Mouse (Mus musculus): ENCODE measurements at regions not wholly inside any gene's neighbourhood (a gene's known extent, or its start where the extent isn't known, plus 50 kb on each side); places are given as distances from the start of the nearest gene placed in this dataset.

- DNase-seq (ENCODE audit: low read depth, low spot score), result no peak
These were observed 65.7 kb upstream of the Thpo start for GRCm38 (mm10) chr16:20800038-20800437.

GRCm38 (mm10) chr16:20798115-20798514, 63.8 kb upstream of the Thpo start:
- DNase-seq (ENCODE audit: low read depth, low spot score), result no peak

- no peak for DNase-seq (ENCODE audit: low read depth, low spot score)
These were observed 60.4 kb upstream of the Thpo start for GRCm38 (mm10) chr16:20794721-20795120.

All from A20 (cell line).